Mouse (Mus musculus) right cerebral cortex, postnatal 4 days (tissue): ENCODE measurements at regions not wholly inside any gene's neighbourhood (a gene's known extent, or its start where the extent isn't known, plus 50 kb on each side); places are given as distances from the start of the nearest gene placed in this dataset.

ENCODE experiments used
- DNase-seq: peaks from one replicate; pipeline ENCODE4 v3.0.0-alpha.2; 2022

GRCm38 (mm10) chr8:127820741-127821170 is 537.6 kb upstream of the Nrp1 start:
- DNase-seq: no peak

- DNase-seq: no peak
Measured at GRCm38 (mm10) chr8:127821646-127822045, 536.8 kb upstream of the Nrp1 start.

- no peak for DNase-seq
Measured at GRCm38 (mm10) chr8:127825041-127825440, 533.4 kb upstream of the Nrp1 start.

- no peak for DNase-seq
Measured at GRCm38 (mm10) chr8:127827826-127828225, 530.6 kb upstream of the Nrp1 start.

GRCm38 (mm10) chr8:127829659-127830058 is 528.7 kb upstream of the Nrp1 start:
- DNase-seq: no peak

DNA sequence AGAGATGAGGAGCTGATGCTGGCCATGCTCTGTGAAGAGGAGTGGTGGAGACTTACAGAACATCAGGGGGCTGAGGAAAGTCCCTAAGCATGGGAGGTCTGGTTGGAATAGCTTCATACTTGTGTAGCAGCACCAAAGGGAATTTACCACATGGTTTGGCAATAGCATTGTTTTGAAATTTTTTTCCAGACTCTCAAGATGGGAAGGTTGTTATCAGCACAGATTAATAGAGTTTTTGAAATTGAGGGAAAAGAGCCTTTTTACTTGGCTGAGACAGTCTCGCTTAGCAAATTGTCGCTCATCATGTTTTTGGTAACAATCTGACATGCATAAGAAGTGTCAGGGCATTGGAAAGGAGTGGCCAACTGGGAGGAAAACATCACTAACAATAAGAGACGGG is 524.4 kb upstream of the Nrp1 start:
- no peak for DNase-seq

DNA sequence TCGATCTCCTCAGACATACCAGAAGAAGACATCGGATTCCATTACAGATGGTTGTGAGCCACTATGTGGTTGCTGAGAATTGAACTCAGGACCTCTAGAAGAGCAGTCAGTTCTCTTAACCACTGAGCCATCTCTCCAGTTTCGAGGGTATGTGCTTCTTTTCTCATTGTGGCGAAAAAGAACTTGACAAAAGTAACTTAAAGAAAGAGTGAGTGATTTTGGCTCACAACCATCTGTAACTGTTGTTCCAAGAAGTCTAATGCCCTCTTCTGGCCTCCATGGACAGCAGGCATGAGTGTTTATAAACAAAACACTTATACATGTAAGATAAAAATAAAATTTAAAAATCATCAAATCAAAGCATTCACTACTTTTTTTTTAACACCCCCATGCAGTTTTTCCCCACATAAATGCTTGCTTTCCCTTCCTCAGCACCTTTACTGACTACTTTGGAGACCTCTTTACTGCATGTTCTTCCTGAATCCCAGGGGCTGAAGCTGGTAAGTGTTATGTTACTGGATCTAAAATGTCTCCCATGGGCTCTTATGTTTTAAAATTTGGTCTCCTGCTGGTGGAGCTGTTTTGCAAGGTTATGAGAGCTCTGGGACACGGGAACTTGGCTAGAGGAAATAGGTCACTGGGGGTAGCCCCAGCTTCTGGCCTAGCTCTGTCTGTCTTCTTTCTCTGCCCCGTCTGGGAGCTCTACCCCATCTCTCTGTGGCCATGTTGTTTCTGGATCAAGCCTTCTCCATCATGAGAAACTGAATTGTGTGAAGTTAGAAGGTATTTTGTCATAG is 521.8 kb upstream of the Nrp1 start:
- no peak for DNase-seq

GRCm38 (mm10) chr8:127838311-127838710 is 520.1 kb upstream of the Nrp1 start:
- no peak for DNase-seq

DNA sequence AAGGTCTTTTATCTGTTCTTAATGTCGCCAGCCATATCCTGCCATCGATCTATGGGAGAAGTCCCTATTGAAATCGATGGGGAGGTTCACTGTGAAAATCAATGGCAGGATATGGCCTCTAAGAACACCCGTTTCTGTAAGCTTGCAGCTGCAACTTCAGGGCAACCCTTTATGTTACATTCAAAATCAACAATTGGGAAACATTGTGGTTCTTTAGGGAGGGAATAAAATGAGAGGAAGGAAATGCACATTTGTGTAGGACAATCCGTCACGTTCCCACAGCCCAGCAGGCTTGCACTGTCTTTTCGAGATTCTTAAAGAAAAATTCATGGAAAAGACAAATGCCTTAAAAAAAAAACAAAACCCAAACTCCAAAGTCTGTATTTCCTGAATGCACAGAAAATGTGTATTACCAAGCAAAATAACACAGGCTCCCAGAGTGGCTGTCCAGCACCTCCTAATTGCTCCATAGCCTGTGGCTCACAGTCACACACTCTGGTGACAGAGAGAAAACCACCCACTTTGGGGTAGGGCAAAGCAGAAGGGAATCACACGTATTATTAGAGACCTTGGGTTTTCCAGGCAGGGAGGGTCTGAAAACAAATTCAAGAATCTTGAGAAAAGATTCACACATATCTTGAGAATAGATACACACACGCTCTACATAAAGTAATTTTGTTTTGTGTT is 510.9 kb upstream of the Nrp1 start:
- no peak for DNase-seq

- DNase-seq: no peak
Measured at GRCm38 (mm10) chr8:127849926-127850325, 508.5 kb upstream of the Nrp1 start.

- no peak for DNase-seq
Measured at GRCm38 (mm10) chr8:127855653-127856300, 502.6 kb upstream of the Nrp1 start.

DNA sequence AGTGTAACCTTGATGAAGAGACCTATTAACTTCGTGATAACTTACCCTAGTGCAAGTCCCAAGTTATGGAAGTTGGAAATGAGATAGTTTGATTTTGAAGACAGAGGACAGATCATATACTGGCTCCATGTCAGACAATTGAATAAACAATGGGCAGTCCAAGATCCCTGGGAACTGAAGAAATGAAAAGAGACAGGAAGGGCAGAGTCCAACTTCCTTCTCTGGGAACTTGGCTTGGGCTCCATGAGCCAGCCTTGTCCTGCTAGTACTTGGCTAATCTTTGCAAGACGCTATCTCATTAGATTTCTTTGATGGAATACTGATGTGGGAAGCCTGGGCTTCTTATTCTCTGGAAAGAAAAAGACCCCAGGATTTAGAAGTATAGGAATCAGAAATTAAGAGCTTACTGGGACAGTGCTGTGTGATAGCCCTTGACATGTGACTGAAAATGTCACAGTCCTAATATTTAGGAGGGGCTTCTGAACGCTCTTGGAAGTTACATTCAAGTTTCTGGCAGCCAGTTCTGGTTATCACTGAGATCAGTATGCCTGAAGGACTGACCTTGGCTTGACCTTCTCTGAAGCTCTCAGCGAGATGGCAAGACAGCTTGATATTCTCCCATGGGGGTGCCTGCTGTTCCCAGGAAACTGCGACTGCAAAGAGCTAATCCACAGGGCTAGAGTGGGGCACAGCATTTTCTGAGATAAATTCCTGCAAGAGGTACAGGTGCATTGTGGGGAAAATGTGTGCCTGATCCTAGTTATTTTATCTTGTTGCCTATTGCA is 501.9 kb upstream of the Nrp1 start:
- DNase-seq: no peak

DNA sequence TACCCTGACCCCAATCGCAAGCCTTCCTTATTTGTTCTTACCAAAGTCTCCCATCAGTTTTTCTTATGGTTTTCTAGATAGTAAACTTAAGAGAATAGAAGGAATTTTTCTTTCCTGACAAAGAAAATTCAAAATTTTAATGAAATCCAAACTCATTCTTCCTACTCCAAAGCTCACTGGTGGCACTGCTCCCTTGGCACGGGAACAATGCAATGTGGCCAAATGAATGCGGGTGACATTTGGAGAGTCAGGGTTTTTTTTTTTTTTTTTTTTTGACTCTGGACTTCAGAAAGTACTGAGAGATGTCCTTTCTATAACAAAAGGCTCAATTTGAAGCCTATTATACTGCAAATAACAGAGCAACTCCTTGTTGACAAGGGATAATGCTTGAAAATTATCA is 499.4 kb upstream of the Nrp1 start:
- DNase-seq: no peak

- no peak for DNase-seq
Measured at GRCm38 (mm10) chr8:127860376-127860775, 498.0 kb upstream of the Nrp1 start.

- DNase-seq: no peak
Measured at GRCm38 (mm10) chr8:127860891-127861290, 497.5 kb upstream of the Nrp1 start.

DNA sequence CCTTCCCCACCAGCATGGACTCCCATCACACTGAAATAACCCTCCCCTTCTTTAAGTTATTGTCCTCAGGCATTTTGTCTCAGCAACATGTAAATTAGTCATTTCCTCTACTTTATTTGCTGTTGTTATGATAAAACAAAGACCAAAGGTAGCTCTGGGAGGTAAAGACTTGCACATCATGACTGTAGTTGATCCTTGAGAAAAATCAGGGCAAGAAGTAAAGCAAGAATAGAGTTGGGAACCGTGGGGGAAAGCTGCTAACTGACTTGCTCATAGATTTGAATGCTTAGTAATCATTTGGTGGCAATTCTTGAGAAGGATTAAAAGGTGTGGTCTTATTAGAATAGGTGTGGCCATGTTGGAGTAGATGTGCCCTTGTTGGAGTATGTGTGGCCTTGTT is 473.8 kb upstream of the Nrp1 start:
- no peak for DNase-seq

DNA sequence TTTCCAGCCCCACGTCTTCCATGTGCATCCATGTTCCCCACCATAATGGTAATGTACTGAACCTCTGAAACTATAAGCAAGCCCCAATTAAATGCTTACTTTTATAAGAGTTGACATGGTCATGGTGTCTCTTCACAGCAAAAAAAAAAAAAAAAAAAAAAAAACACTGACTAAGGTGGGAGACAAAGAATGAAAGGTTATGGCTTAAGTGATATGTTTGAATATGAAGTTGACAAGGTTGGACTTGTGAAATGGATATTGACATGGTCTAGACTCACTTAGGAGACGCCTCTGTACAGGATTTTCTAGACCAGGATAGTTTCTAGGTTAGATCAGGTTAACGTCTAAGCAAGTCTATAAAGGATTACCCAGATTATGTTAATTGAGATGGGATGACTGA is 473.2 kb upstream of the Nrp1 start:
- DNase-seq: no peak

DNA sequence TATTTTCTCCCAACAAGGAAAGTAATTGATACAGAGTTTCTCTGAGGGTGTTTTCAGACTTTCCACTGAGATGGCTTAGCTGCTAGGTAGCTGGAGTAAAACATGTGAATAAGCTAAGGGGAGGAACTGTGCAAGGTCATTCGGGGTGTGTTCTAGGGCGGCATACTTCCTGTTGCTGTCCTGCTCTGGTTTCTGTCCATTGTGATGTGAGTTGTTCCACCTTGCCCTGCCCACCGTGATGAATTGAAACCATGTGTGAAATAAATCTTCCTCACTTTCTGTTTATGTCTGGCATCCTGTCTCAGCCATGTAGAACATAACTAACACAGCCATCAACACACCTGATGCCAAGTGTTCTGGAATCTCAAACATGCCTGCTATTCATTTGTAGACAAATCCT is 472.6 kb upstream of the Nrp1 start:
- DNase-seq: no peak

- no peak for DNase-seq
Measured at GRCm38 (mm10) chr8:127890729-127891128, 467.7 kb upstream of the Nrp1 start.

GRCm38 (mm10) chr8:127894284-127894683 is 464.1 kb upstream of the Nrp1 start:
- DNase-seq: no peak

DNA sequence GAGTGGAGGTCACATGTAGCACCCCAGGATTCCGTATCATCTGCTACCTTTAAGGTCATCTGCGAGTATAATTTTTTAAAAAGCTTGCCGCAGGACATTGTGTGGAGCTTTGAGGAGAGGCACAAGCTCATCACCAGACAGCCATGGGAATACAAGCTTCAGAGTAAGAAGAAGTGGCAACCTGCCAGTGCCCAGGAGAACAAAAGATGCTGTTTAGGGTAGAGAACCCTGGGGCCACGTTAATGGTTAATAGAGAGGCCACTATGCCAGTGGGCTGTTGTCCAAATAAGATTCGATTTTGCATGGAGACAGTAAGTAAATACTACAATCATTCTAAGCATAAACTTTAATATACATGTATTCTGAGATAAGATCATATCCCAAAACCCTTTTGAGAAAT is 450.0 kb upstream of the Nrp1 start:
- no peak for DNase-seq

DNA sequence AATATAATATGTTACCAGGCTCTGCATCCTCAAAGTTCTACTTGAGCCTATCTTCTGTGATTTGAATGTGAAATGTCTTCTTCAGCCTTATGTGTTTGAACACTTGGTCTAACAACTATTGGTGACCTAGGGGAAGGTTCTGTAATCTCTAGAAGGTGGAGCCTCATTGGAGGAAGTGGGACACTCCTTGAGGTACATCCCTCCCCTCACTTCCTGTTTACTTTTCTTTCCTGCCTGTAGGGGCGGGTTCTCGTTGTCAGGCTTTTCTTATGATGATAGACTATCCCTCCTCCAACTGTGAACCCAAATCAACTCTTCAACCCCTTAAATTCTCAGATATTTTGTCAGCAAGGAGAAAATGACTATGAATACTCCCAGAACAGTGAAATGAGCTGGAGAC is 448.8 kb upstream of the Nrp1 start:
- no peak for DNase-seq

GRCm38 (mm10) chr8:127914086-127914485 is 444.3 kb upstream of the Nrp1 start:
- DNase-seq: no peak
